Mouse (Mus musculus) embryo, embryonic 10 days (tissue): ENCODE data around the gene Muc2.

Experiments
- DNase-seq: peaks from one replicate; pipeline ENCODE4 v3.0.0-alpha.2; 2015; ENCODE audit warnings: low spot score

The Muc2 gene

GRCm38 (mm10) chr7:141770521-141770920 is 80.4 kb downstream of the Muc2 start:
- no peak for DNase-seq

GRCm38 (mm10) chr7:141770988-141771387 is 80.8 kb downstream of the Muc2 start:
- DNase-seq, result no peak

GRCm38 (mm10) chr7:141772058-141772557 is 82.0 kb downstream of the Muc2 start:
- DNase-seq, result no peak

- no peak for DNase-seq
Observed at GRCm38 (mm10) chr7:141774855-141775254, 84.7 kb downstream of the Muc2 start.

GRCm38 (mm10) chr7:141776199-141776598 is 86.1 kb downstream of the Muc2 start:
- DNase-seq, result no peak

- DNase-seq, result no peak
Observed at GRCm38 (mm10) chr7:141788677-141789452, 98.7 kb downstream of the Muc2 start, which contains the start of gene Muc5ac. Gene Muc5ac (plus strand): TSS chr7:141788972.

- no peak for DNase-seq
Observed at GRCm38 (mm10) chr7:141794251-141794650, 104.1 kb downstream of the Muc2 start.

GRCm38 (mm10) chr7:141803206-141803605 is 113.1 kb downstream of the Muc2 start:
- no peak for DNase-seq
